Mouse (Mus musculus): ENCODE measurements around the gene Arpc3.
A peak's percentile ranks its signal among the peaks of the same experiment; 100 is the strongest.

DNA sequence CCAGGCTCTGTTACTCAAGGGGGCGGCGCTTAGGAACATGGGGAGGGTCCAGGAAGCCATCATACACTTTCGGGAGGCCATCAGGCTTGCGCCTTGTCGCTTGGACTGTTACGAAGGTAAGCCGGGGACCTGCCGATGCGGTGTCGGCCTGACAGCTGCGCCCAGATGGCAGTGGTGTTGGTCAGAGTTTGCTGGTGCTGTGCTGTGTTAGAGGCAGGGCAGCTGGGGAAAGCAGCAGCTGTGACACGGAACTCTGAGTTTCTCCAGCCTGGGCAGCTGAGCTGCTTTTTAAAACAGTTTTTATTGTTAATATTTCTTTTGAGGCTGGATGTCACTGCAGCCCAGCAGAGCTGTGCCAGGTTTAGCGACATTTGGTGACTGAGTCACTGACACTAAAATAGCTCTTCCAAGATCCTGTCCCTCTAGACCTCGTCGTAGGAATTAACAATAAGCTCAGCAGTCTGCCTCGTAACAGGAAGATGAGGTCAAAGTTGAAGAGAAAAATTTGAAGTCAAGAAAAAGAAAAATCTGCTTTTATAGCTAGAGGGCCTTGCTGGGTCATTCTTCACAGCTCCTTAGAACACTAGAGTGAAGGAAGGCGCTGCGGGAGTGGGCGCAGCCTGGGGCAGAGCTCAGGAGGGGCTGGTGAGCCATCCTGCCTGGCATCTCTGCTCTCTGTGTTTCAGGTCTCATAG lies 47.9 kb downstream of the Arpc3 start:
- TF ChIP-seq POLR2A (IDR thresholded peaks at IDR 0.05; ENCODE audit: insufficient read length, low read depth): no peak
- TF ChIP-seq E2F4 (IDR thresholded peaks at IDR 0.05; ENCODE audit: insufficient read depth): no peak
- TF ChIP-seq POLR2AphosphoS2 (IDR thresholded peaks at IDR 0.05; ENCODE audit: insufficient read length, low read depth): no peak
- peak; percentile 48 to 98 (median 97) for TF ChIP-seq MYOD1 (IDR thresholded peaks at IDR 0.05; ENCODE audit: control insufficient read depth in 1 of 3, insufficient read length in 2 of 3, low read depth in 2 of 3)
- TF ChIP-seq TCF12 (IDR thresholded peaks at IDR 0.05; ENCODE audit: insufficient read depth, poor library complexity, severe bottlenecking): peak; percentile 76
- TF ChIP-seq REST (IDR thresholded peaks at IDR 0.05; ENCODE audit: insufficient read depth, insufficient read length): no peak
- no peak for TF ChIP-seq MAX (IDR thresholded peaks at IDR 0.05; ENCODE audit: low read depth)
- no peak for TF ChIP-seq USF1 (IDR thresholded peaks at IDR 0.05; ENCODE audit: low read depth)
- TF ChIP-seq MYOG (IDR thresholded peaks at IDR 0.05; ENCODE audit: control insufficient read depth in 1 of 3, insufficient read depth in 1 of 3, insufficient read length in 2 of 3, low read depth in 2 of 3): peak; percentile 92 to 99 (median 99)

Data from myocyte (in vitro differentiated cells).